Mouse (Mus musculus) stomach, postnatal 0 days (tissue): Measurements from ENCODE around the gene Slc15a3.

Experiments used
- CTCF ChIP-seq: IDR thresholded peaks from 2 replicates; pipeline ENCODE4 v1.5.1; 2016; ENCODE audit warnings: antibody characterized with exemption, low read depth, mild to moderate bottlenecking, moderate library complexity
- EP300 ChIP-seq: optimal IDR thresholded peaks from 2 replicates; pipeline ENCODE3; 2016; ENCODE audit warnings: antibody characterized with exemption

DNA sequence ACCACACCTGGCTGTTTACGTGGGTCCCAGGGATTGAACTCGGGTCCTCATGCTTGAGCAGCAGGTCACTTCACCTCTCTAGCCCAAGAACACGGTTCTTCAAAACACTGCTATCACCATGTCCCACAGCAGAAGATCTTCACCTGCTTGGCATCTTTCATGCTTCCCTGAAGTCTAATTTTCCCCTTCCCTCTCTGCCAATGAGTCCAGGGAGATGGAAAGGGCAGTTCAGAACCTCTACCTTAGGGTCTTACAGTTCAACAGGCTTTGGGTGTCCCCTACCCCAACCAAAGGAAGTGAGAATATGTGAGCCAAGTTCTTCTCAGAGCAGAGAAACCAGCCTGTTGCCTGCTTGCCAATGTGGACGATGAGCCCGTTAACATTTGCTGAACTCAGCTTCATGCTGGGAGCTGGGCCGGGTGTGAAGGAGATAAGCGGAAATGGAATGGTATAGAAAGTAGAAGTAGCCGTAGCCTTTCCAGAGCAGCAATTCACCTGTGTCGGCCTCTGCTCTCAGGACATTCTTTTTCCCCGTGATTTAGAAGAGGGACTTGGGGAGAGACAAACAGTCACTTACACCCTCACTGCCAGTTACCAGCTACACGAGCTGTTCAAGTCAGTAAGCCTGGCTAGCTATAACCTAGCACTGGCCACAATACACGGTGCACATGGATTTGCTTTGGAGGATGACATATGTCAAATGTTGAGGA lies 30.8 kb upstream of the Slc15a3 start:
- TF ChIP-seq CTCF: no peak
- no peak for TF ChIP-seq EP300
